Mouse (Mus musculus) bone marrow, adult 2 months (tissue): Measurements from ENCODE around the gene Mast1. TPM values are rescaled to one million over a fixed set of nuclear protein-coding genes. Genes with fewer than 3 reads are reported as not detected.

Experiments used
- H3K27ac ChIP-seq: fragments of 200-500 bp; 2 replicates; pipeline ENCODE4 v1.5.1; 2012; ENCODE audit warnings: low read depth, mild to moderate bottlenecking, control low read depth, inconsistent platforms, low read length; ENCODE audit not compliant: control insufficient read depth, poor library complexity, insufficient read depth
- H3K4me1 ChIP-seq: fragments of 200-500 bp; 2 replicates; pipeline ENCODE4 v1.6.1; 2011; ENCODE audit warnings: low read length; ENCODE audit not compliant: control insufficient read depth, insufficient read depth
- H3K4me3 ChIP-seq: fragments of 200-500 bp; replicated peaks from 2 replicates; pipeline ENCODE3; 2011; ENCODE audit warnings: mild to moderate bottlenecking, low read depth, low read length, control low read depth; ENCODE audit not compliant: control insufficient read depth
- CTCF ChIP-seq: fragments of 200-500 bp; IDR thresholded peaks from 2 replicates; pipeline ENCODE4 v1.5.1; 2011; ENCODE audit warnings: low read length, control low read depth; ENCODE audit not compliant: control insufficient read depth, insufficient read depth
- POLR2A ChIP-seq: fragments of 200-500 bp; IDR thresholded peaks from 2 replicates; pipeline ENCODE4 v1.6.1; 2011; ENCODE audit warnings: low read depth, mild to moderate bottlenecking, control low read depth, low read length, borderline replicate concordance; ENCODE audit not compliant: control insufficient read depth
- WGBS: fragments of 180-500 bp; shearing (Covaris S2); methylation state at CpG from one replicate; pipeline ENCODE4 v1.1.7; 2018; 5-methylcytosine and 5-hydroxymethylcytosine counted together
- polyA plus RNA-seq: library from polyadenylated mRNA; stranded (reverse); fragments of >200 nt; gene quantifications from 2 replicates; pipeline ENCODE4 v1.2.4, GENCODE M21; 2011; ENCODE audit warnings: low replicate concordance; ENCODE audit not compliant: missing spikeins, insufficient read depth, insufficient read length

Gene Mast1
- polyA plus RNA-seq, 1 experiment, result not detected

GRCm38 (mm10) chr8:84893709-84894134 lies 43.4 kb downstream of the Mast1 start, which contains the start of gene Gcdh:
TSS of gene Gcdh (minus strand) at chr8:84893921.
- WGBS, result under 1% methylated on average over 11 of the region's 11 CpGs
- peak within 1 kb of the TSS; percentile 23; the same call in 1 of the 2 replicates for H3K27ac ChIP-seq
- TF ChIP-seq CTCF, result no peak
- no peak for TF ChIP-seq POLR2A
- H3K4me3 ChIP-seq, result peak within 1 kb of the TSS; percentile 76
- peaks cover 2% of the 10 kb centered on the region; the same call in 1 of the 2 replicates for H3K4me1 ChIP-seq

- H3K27ac ChIP-seq, result peak overlapping the region; percentile 23; the same call in 1 of the 2 replicates
- WGBS, result 19% methylated on average over 31 of the region's 31 CpGs
Observed at GRCm38 (mm10) chr8:84892993-84893708, 44.0 kb downstream of the Mast1 start.

GRCm38 (mm10) chr8:84889141-84889540 lies 48.0 kb downstream of the Mast1 start:
- H3K4me3 ChIP-seq, result no peak overlapping the region
- TF ChIP-seq POLR2A (no peak), CTCF (no peak)
- H3K27ac ChIP-seq, result no peak overlapping the region
- WGBS, result 87% methylated on average over 1 of the region's 1 CpGs
- H3K4me1 ChIP-seq, result peaks cover 2% of the 10 kb centered on the region; the same call in 1 of the 2 replicates

More at GRCm38 (mm10) chr8:84892993-84893708, 44.0 kb downstream of the Mast1 start:
- Histone ChIP-seq H3K4me1 (peaks cover 2% of the 10 kb centered on the region; the same call in 1 of the 2 replicates), H3K4me3 (peak overlapping the region; percentile 76)
- peak; percentile 46; the same call in 1 of the 2 replicates for TF ChIP-seq POLR2A
- no peak for TF ChIP-seq CTCF

- no peak for TF ChIP-seq CTCF
- no peak for TF ChIP-seq POLR2A
- H3K27ac ChIP-seq, result no peak overlapping the region
- H3K4me1 ChIP-seq, result peaks cover 2% of the 10 kb centered on the region; the same call in 1 of the 2 replicates
- 92% methylated on average over 3 of the region's 3 CpGs for WGBS
- H3K4me3 ChIP-seq, result no peak overlapping the region
Observed at GRCm38 (mm10) chr8:84888280-84888679, 48.9 kb downstream of the Mast1 start.

GRCm38 (mm10) chr8:84884728-84885127 lies 52.4 kb downstream of the Mast1 start:
- no peak overlapping the region for H3K27ac ChIP-seq
- H3K4me1 ChIP-seq, result no peaks in the 10 kb centered on the region; the same call in 1 of the 2 replicates
- H3K4me3 ChIP-seq, result no peak overlapping the region
- TF ChIP-seq CTCF, result no peak
- no peak for TF ChIP-seq POLR2A
- WGBS, result 75% methylated on average over 4 of the region's 4 CpGs

- no peak overlapping the region for H3K4me3 ChIP-seq
- no peak overlapping the region for H3K27ac ChIP-seq
- H3K4me1 ChIP-seq, result no peaks in the 10 kb centered on the region
- no peak for TF ChIP-seq POLR2A
- no peak for TF ChIP-seq CTCF
- WGBS, result 65% methylated on average over 1 of the region's 1 CpGs
Observed at GRCm38 (mm10) chr8:84878915-84879314, 58.2 kb downstream of the Mast1 start.

- no peak for TF ChIP-seq CTCF
- TF ChIP-seq POLR2A, result no peak
- 69% methylated on average over 3 of the region's 3 CpGs for WGBS
- Histone ChIP-seq H3K4me3 (no peak overlapping the region), H3K27ac (no peak overlapping the region), H3K4me1 (no peaks in the 10 kb centered on the region)
Observed at GRCm38 (mm10) chr8:84877297-84878035, 59.7 kb downstream of the Mast1 start.

GRCm38 (mm10) chr8:84874339-84874738 lies 62.8 kb downstream of the Mast1 start:
- TF ChIP-seq CTCF, result no peak
- TF ChIP-seq POLR2A, result no peak
- WGBS, result 61% methylated on average over 3 of the region's 3 CpGs
- Histone ChIP-seq H3K4me3 (no peak overlapping the region), H3K4me1 (no peaks in the 10 kb centered on the region; the same call in 1 of the 2 replicates), H3K27ac (no peak overlapping the region)
